Mouse (Mus musculus): Measurements from ENCODE around the gene Zfp92. TPM values are rescaled to one million over a fixed set of nuclear protein-coding genes. Genes with fewer than 3 reads are reported as not detected.

Zfp92 gene
- polyA plus RNA-seq, 1 experiment from 2014 or later = 0.30 TPM

DNA sequence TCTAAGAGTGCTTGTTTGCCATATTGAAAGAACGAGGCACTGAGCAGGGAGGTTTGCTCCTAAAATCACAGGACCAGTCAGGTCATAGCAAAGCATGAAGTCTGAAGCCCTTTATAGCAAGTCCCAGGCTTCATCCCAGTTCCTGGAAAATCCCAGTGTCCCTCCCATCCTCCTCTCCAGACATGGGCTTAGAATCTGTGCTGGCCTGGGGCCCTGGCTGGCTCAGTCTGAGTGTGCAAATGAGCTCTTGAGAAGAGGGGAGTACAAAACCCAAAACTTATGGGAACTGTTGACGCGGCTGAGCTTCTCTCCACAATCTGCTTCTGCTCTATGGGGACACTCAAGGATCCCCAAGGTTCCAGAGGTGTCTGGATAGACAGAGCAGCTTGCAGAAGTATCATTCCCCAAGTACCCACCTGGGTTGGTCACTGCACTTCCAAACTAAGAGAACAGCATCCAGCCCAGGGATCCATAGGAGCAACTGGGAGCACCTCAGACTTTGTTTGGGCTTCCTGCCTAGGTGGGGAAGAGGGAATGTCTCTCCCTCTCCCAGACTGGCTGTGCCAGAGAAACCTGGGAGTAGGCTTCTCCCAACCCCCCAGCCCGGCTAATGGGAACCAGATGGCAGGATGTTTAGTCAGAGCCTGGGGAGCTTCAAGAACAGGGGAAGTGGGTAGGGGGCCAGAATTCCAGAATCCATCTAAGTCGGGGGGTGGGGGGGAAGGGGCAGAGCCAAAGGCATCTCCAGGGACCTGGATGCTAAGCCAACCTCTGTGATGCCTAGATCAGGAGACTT is 56.7 kb downstream of the Zfp92 start:
- Histone ChIP-seq H3K27ac (ENCODE audit: low read length) (peak overlapping the region; percentile 93), H3K9me3 (replicated peaks; ENCODE audit: control insufficient read depth, low read length) (no peaks in the 10 kb centered on the region), H3K9ac (ENCODE audit: low read length) (no peak overlapping the region), H3K4me2 (ENCODE audit: low read depth, low read length) (no peak overlapping the region), H3K4me3 (replicated peaks; ENCODE audit: low read length) (no peak overlapping the region), H3K27me3 (ENCODE audit: control insufficient read depth, insufficient read depth, low read length) (0 out of 2 replicates have a peak, but pooled peaks cover 7% of the 10 kb centered on the region), H3K4me1 (ENCODE audit: control insufficient read depth, insufficient read depth, low read length) (no peaks in the 10 kb centered on the region; the same call in 1 of the 2 replicates), H3K36me3 (ENCODE audit: control insufficient read depth, insufficient read depth, low read length) (no peaks in the 10 kb centered on the region)
- ATAC-seq (ENCODE audit: insufficient read depth, low FRiP score) = peak; percentile 65; the same call in 1 of the 2 replicates
- 36% methylated on average over 5 of the region's 5 CpGs for WGBS

DNA sequence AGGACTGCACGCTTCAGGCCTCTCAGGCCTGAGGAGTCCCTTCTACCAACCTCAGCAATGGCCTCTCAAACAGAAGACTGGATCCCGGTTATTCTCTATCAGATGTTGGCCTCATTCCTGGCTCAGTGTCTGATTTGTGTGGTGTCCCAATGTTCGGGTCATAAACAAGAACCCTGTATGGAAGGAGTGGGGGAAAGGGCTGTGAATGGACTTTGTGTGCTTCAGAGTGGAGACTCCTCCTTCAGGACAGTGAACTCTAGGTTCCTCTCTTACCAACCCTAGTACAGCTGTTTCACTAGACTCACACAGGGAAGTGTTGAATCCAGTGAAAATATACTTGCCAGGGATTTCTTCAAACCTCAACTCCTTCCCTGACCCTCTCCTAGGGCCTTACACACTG is 57.4 kb downstream of the Zfp92 start:
- H3K27ac ChIP-seq (ENCODE audit: low read length) = peak overlapping the region; percentile 93
- 65% methylated on average over 3 of the region's 3 CpGs for WGBS
- no peak overlapping the region for H3K4me3 ChIP-seq (replicated peaks; ENCODE audit: low read length)
- peak; percentile 42; the same call in 1 of the 2 replicates for ATAC-seq (ENCODE audit: insufficient read depth, low FRiP score)
- H3K9me3 ChIP-seq (replicated peaks; ENCODE audit: control insufficient read depth, low read length) = no peaks in the 10 kb centered on the region
- H3K9ac ChIP-seq (ENCODE audit: low read length) = no peak overlapping the region
- no peaks in the 10 kb centered on the region; the same call in 1 of the 2 replicates for H3K4me1 ChIP-seq (ENCODE audit: control insufficient read depth, insufficient read depth, low read length)
- H3K27me3 ChIP-seq (ENCODE audit: control insufficient read depth, insufficient read depth, low read length) = 0 out of 2 replicates have a peak, but pooled peaks cover 7% of the 10 kb centered on the region
- H3K4me2 ChIP-seq (ENCODE audit: low read depth, low read length) = no peak overlapping the region
- no peaks in the 10 kb centered on the region for H3K36me3 ChIP-seq (ENCODE audit: control insufficient read depth, insufficient read depth, low read length)

DNA sequence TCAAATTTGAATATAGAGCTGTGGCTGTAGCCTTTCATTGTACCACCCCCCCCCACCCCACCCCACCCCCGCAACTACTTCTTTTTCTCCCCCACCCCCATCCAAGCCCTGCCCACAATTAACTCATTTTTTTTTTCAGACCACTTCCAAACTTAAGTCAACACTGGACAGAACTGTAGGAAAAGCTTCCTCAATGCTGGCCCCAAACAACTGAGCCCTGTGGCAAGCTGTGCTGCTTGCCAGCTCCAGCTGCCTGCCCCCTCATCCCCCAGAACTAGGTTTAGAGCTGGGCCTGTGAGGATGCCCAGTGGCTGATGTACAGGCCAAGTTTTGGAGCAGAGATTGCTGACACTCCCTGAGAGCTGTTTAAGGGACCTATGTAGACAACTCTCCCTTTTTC is 57.9 kb downstream of the Zfp92 start:
- no peak for ATAC-seq (ENCODE audit: insufficient read depth, low FRiP score)
- Histone ChIP-seq H3K9ac (ENCODE audit: low read length) (no peak overlapping the region), H3K4me1 (ENCODE audit: control insufficient read depth, insufficient read depth, low read length) (no peaks in the 10 kb centered on the region; the same call in 1 of the 2 replicates), H3K27ac (ENCODE audit: low read length) (no peak overlapping the region; the same call in 1 of the 2 replicates), H3K27me3 (ENCODE audit: control insufficient read depth, insufficient read depth, low read length) (0 out of 2 replicates have a peak, but pooled peaks cover 7% of the 10 kb centered on the region), H3K4me3 (replicated peaks; ENCODE audit: low read length) (no peak overlapping the region), H3K9me3 (replicated peaks; ENCODE audit: control insufficient read depth, low read length) (no peaks in the 10 kb centered on the region), H3K4me2 (ENCODE audit: low read depth, low read length) (no peak overlapping the region), H3K36me3 (ENCODE audit: control insufficient read depth, insufficient read depth, low read length) (no peaks in the 10 kb centered on the region)
- 60% methylated on average over 1 of the region's 1 CpGs for WGBS

DNA sequence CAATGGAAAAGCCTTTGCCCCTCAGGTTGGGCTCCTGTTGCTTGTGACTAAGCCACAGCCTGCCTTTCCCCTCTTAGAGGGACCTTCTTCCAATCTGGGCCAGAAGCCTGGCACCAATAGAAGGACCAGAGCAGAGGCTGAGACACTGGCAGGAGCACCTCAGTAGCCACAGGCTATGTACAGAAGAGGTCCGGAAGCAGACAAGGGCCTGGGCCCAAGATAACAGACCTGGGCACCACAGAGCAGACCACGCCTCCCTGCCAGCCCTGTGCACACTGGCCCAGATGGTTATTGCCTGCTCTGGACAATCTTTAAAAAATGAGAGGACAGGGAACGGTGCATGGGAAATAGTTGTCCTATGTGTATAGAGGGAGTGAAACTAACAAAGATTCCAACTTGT is 60.9 kb downstream of the Zfp92 start:
- Histone ChIP-seq H3K4me3 (replicated peaks; ENCODE audit: low read length) (no peak overlapping the region), H3K27me3 (ENCODE audit: control insufficient read depth, insufficient read depth, low read length) (0 out of 2 replicates have a peak, but pooled peaks cover 7% of the 10 kb centered on the region), H3K4me2 (ENCODE audit: low read depth, low read length) (no peak overlapping the region), H3K9me3 (replicated peaks; ENCODE audit: control insufficient read depth, low read length) (no peaks in the 10 kb centered on the region), H3K27ac (ENCODE audit: low read length) (no peak overlapping the region), H3K9ac (ENCODE audit: low read length) (no peak overlapping the region), H3K4me1 (ENCODE audit: control insufficient read depth, insufficient read depth, low read length) (peaks cover 15% of the 10 kb centered on the region), H3K36me3 (ENCODE audit: control insufficient read depth, insufficient read depth, low read length) (no peaks in the 10 kb centered on the region)
- 86% methylated on average over 3 of the region's 3 CpGs for WGBS
- ATAC-seq (ENCODE audit: insufficient read depth, low FRiP score) = no peak

DNA sequence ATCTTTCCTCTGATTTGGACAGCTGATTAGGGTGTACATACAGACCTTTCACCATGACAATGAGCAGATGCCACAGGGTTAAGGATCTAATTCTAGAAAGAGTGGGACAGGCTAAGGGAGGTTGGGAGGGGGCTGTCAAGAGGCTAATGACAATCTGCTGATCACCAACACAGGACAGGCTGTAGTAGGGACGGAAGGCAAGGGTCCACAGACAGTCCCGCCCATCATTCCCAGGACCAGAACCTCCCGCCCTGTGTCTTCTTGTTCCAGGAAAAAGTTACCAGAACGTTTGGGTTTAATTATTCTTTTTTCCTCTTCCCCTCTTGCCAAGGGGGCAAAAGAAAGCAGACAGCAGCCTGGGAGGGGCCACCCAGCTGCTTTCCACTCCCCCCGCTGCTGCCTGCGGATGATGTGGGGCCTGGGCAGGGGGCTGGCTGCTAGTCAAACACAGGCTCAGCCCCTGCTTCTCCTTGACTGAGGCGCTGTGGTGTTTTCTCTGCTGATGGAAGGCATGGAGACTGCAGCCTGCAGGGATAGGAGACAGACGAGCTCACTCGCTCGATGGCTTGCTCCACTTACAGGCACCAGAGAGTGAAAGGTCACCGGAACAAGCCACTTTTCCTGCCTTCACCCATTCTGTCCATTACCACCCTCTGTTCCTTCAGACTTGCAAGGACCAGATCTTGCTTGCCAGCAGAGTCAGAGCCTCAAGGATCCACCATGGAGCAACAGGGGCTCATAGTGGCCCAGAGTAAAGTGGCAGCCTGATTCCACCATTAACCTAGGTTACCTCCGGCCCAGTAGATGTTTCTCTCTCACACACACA is 63.7 kb downstream of the Zfp92 start:
- H3K4me2 ChIP-seq (ENCODE audit: low read depth, low read length) = no peak overlapping the region
- H3K9me3 ChIP-seq (replicated peaks; ENCODE audit: control insufficient read depth, low read length) = no peaks in the 10 kb centered on the region
- H3K9ac ChIP-seq (ENCODE audit: low read length) = no peak overlapping the region
- 0 out of 2 replicates have a peak, but pooled peaks cover 7% of the 10 kb centered on the region for H3K27me3 ChIP-seq (ENCODE audit: control insufficient read depth, insufficient read depth, low read length)
- ATAC-seq (ENCODE audit: insufficient read depth, low FRiP score) = peak; percentile 70; the same call in 1 of the 2 replicates
- no peaks in the 10 kb centered on the region for H3K36me3 ChIP-seq (ENCODE audit: control insufficient read depth, insufficient read depth, low read length)
- H3K4me3 ChIP-seq (replicated peaks; ENCODE audit: low read length) = no peak overlapping the region
- H3K27ac ChIP-seq (ENCODE audit: low read length) = peak overlapping the region; percentile 82
- WGBS = 43% methylated on average over 12 of the region's 12 CpGs
- H3K4me1 ChIP-seq (ENCODE audit: control insufficient read depth, insufficient read depth, low read length) = peaks cover 15% of the 10 kb centered on the region; the same call in 1 of the 2 replicates

DNA sequence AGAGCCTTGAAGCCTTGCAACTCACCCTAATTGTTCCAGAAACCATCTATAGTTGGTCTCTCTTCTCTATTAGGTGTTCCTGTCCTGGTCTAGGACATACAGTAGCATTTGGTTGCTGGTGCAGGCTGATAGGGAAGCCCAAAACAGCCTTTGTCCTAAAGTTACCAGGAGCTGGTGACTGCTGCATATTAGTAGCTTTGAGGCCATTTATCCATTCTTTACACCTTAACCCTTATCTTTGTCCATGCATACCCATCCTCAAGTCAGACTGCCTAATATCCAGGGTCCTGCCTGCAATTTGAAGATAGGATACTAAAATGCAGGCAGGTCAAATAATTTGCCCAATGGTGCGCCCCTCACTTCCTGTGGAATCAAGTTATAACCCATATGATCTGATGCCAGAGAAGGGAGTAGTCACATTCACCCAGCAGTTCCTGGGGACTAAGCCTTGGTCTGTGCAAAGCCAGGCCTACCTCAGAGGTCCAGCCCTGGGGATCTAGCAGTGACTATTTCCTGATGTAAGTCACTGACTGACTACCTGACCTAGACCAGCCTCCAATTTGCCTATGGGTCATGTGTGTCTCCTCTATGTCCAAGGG is 64.9 kb downstream of the Zfp92 start:
- 92% methylated on average over 1 of the region's 1 CpGs for WGBS
- H3K9me3 ChIP-seq (replicated peaks; ENCODE audit: control insufficient read depth, low read length) = no peaks in the 10 kb centered on the region
- ATAC-seq (ENCODE audit: insufficient read depth, low FRiP score) = no peak
- H3K4me1 ChIP-seq (ENCODE audit: control insufficient read depth, insufficient read depth, low read length) = peaks cover 15% of the 10 kb centered on the region; the same call in 1 of the 2 replicates
- no peaks in the 10 kb centered on the region for H3K36me3 ChIP-seq (ENCODE audit: control insufficient read depth, insufficient read depth, low read length)
- peak overlapping the region; percentile 82 for H3K27ac ChIP-seq (ENCODE audit: low read length)
- H3K9ac ChIP-seq (ENCODE audit: low read length) = no peak overlapping the region
- 0 out of 2 replicates have a peak, but pooled peaks cover 7% of the 10 kb centered on the region for H3K27me3 ChIP-seq (ENCODE audit: control insufficient read depth, insufficient read depth, low read length)
- H3K4me3 ChIP-seq (replicated peaks; ENCODE audit: low read length) = no peak overlapping the region
- H3K4me2 ChIP-seq (ENCODE audit: low read depth, low read length) = no peak overlapping the region

DNA sequence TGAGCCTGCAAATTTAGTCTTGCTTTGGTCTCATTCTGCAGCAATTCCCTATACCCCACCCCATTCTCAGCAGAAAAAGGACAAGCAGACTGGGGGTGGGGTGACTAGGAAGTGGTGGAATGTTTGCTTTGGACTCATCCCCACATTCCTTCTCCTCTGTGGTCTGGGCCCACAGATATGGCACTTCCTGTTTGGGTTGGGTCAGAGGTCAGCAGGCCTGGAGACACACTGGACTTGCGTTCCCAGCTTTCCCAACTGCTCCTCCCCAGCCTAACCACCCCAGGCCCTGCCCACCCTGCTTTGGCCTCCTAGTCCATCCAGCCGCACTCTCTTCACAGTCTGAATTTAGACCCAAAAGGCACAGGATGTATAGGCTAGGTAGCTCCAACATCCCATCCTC is 65.7 kb downstream of the Zfp92 start:
- peak; percentile 61; the same call in 1 of the 2 replicates for ATAC-seq (ENCODE audit: insufficient read depth, low FRiP score)
- Histone ChIP-seq H3K27me3 (ENCODE audit: control insufficient read depth, insufficient read depth, low read length) (0 out of 2 replicates have a peak, but pooled peaks cover 7% of the 10 kb centered on the region), H3K27ac (ENCODE audit: low read length) (peak overlapping the region; percentile 80), H3K4me3 (replicated peaks; ENCODE audit: low read length) (no peak overlapping the region), H3K9ac (ENCODE audit: low read length) (no peak overlapping the region), H3K36me3 (ENCODE audit: control insufficient read depth, insufficient read depth, low read length) (no peaks in the 10 kb centered on the region), H3K9me3 (replicated peaks; ENCODE audit: control insufficient read depth, low read length) (no peaks in the 10 kb centered on the region), H3K4me2 (ENCODE audit: low read depth, low read length) (no peak overlapping the region), H3K4me1 (ENCODE audit: control insufficient read depth, insufficient read depth, low read length) (peaks cover 15% of the 10 kb centered on the region; the same call in 1 of the 2 replicates)
- WGBS = 48% methylated on average over 2 of the region's 2 CpGs

DNA sequence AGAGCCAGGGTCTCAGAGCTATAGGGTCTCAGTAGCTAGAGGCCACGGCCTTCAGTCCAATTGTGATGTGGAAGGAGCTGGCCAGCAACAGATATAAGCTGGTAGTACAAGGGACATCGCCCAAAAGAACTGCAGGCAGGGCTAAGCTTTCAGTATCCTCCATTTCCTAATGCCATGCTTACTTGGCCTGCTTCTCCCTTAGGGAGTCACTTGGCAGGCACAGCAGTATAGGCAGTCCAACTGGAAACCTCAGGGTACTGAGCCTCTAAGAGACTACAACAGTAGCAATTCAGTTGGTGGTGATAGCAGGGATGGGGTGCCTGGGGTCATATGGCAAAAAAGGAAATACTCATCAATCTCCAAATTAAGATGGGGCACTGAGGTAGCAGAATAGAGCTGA is 66.6 kb downstream of the Zfp92 start:
- Histone ChIP-seq H3K36me3 (ENCODE audit: control insufficient read depth, insufficient read depth, low read length) (no peaks in the 10 kb centered on the region), H3K27ac (ENCODE audit: low read length) (no peak overlapping the region), H3K4me1 (ENCODE audit: control insufficient read depth, insufficient read depth, low read length) (peaks cover 15% of the 10 kb centered on the region; the same call in 1 of the 2 replicates), H3K27me3 (ENCODE audit: control insufficient read depth, insufficient read depth, low read length) (0 out of 2 replicates have a peak, but pooled peaks cover under 1% of the 10 kb centered on the region), H3K4me3 (replicated peaks; ENCODE audit: low read length) (no peak overlapping the region), H3K9me3 (replicated peaks; ENCODE audit: control insufficient read depth, low read length) (no peaks in the 10 kb centered on the region), H3K4me2 (ENCODE audit: low read depth, low read length) (no peak overlapping the region), H3K9ac (ENCODE audit: low read length) (no peak overlapping the region)
- 78% methylated on average over 2 of the region's 2 CpGs for WGBS
- ATAC-seq (ENCODE audit: insufficient read depth, low FRiP score) = no peak
